Mouse (Mus musculus) urinary bladder, postnatal 36 days (tissue): ENCODE data around the gene Cby1.
"Not testable (repeated sequence)": the region's sequence is repeated elsewhere in the genome, so short reads cannot be mapped to it uniquely, and the experiment has no call there.

ENCODE experiments used
- DNase-seq, 2 experiments: peaks; one replicate each; pipeline ENCODE4 v3.0.0; 2022; ENCODE audit warnings: low spot score in 2 of 2, mixed read lengths in 1 of 2

Cby1 gene

GRCm38 (mm10) chr15:79658531-79659375, at the start of gene Cby1, which contains the start of gene Fam227a:
Gene Cby1 (plus strand): TSS chr15:79659199.
Gene Fam227a (minus strand): TSS chr15:79658956.
- DNase-seq: peak; percentile 95

DNA sequence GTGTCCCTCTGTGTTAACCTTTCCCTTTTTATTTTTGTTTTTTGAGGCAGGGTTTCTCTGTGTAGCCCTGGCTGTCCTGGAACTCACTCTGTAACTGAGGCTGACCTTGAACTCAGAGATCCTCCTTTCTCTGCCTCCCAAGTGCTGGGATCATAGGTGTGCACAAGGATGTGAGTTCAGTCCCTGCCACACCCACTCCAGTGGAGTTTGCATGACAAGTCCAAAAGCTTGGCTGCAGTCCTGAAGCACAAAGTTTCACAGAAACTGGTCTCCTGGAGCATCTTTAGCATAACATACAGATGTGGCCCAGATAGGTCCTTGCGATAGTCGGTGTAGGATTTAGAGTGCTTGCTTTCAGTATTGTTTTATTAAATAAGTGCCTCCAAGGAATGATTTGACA, 49.8 kb upstream of the Cby1 start:
- no peak for DNase-seq

DNA sequence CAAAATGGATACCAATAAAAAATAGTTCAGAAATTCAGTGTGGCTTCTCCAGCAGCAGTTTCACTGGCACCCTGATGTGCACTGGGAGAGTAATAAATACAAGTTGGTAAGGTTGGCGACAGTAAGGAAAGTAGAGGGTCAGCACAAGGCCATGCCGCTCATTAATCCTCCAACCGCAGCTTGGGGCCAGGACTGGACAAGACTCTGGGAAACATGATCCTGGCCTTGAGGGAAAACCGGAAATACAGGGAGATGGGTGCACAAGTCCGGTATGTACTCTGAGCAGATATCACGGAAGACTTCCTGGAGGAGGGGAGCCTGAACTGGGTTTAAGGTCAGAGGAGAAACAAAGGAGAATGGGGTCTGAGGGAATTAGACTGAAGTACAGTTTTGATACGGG, 43.5 kb upstream of the Cby1 start:
- no peak for DNase-seq

- DNase-seq: no peak
These were observed 42.3 kb upstream of the Cby1 start for GRCm38 (mm10) chr15:79616729-79617128.

DNA sequence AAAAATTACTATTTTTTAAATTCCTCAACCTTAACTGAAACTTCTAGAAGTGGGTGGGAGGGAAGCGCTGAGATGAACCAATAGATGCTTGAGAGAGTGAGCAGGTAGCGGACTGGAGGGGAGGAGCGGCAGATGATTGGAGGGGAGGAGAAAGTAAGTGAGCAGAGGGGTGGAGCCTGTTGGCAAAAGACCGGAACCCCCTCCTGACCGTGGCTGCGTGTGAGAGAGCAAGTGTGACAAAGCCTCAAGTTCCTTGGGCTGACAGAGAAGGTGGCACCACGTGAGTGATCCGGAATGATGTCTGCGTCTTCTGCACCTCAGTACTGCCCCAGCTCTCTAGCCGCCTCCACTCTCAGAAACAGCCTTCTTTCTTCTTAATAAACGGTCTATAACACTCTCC, 41.9 kb upstream of the Cby1 start:
- no peak for DNase-seq

DNA sequence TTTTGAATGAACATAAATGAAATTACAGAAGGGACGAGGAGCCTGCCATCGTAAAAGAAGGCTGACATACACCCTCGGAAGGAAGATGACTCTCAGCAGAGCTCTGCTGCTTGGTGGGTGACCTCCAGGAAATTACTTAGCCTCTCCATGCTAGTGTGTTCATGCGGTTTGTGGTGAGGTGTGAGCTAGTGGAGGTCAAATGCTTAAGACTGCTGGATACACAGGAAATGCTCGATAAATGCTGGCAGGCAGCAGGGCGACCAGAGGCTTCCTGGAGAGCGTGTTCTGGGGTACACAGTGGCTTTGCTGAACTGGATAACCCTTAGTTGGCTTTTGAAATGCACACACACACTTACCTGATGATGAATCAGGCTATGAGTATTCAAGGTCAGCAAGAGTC, 40.5 kb upstream of the Cby1 start:
- no peak for DNase-seq

DNA sequence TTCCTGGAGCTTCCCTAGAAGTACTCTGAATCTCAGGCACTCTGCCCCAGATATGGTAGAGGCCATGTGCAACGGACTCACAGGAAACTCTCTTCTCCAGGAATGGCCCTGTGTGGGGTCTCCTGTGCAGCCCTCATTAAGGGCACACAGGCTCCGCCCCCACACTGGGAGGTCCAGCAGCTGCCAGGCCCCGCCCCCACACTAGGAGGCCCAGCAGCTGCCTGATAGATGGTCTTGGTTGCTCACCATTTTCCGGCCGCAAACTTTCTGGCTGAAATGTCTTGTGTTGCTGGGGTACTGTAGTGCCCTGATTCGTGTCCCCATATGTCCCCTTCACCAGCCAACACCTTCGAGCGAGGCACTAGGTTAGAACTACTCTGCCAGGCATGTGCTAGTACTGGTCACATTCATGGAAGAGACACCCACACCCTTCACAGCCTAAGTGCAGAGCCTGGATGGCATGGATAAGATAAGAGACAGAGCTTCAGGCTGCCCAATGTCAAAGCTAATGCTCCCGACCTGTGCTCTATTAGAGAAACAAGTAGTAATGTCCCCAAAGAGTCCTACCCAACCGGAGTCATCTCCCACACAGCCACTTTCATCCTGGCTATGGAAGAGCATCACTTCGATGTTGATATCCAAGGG, 39.1 kb upstream of the Cby1 start:
- no peak for DNase-seq

GRCm38 (mm10) chr15:79630471-79630870, 28.5 kb upstream of the Cby1 start:
- DNase-seq: no peak

- no peak for DNase-seq
These were observed 17.7 kb upstream of the Cby1 start for GRCm38 (mm10) chr15:79641135-79641817.

GRCm38 (mm10) chr15:79645483-79645882, 13.5 kb upstream of the Cby1 start:
- no peak for DNase-seq

DNA sequence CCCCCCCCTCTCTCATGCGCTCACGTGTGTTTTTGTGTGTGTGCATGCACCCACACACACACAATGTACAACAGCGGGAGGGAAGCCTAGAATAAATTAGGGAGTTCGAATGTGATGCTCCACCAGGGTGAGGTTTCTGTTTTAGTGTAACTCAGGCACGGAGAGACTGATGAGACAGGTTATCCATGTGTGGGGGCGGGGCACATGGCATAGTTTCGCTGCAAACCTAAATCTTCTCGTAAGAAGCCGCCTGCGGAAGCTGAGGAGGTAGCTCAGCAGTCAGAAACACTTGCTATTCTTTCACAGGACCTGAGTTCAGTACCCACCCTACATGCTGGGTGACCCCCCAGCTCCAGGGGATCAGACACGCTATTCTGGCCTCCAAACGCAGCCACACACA, 10.9 kb upstream of the Cby1 start:
- no peak for DNase-seq

GRCm38 (mm10) chr15:79650569-79650968, 8.4 kb upstream of the Cby1 start:
- DNase-seq: no peak

DNA sequence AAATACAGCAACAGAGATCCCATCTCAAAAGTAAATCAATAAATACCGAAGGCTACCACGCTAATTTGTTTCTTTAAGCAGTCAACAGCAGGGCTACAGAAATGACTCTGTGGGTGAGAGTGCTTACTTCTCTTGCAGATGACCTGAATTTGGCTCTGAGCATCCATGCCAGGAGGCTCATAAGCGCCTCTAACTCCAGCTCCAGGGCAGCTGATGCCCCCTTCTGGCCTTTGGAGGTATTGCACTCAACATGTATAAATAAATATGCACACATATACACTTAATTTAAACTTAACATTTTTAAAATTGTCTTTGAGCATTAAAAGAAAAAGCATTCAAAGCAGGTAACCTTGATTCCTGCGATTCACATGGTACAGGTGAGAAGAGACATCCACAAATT, 7.5 kb upstream of the Cby1 start:
- no peak for DNase-seq

- DNase-seq: no peak
These were observed 2.5 kb upstream of the Cby1 start for GRCm38 (mm10) chr15:79656451-79656850.

DNA sequence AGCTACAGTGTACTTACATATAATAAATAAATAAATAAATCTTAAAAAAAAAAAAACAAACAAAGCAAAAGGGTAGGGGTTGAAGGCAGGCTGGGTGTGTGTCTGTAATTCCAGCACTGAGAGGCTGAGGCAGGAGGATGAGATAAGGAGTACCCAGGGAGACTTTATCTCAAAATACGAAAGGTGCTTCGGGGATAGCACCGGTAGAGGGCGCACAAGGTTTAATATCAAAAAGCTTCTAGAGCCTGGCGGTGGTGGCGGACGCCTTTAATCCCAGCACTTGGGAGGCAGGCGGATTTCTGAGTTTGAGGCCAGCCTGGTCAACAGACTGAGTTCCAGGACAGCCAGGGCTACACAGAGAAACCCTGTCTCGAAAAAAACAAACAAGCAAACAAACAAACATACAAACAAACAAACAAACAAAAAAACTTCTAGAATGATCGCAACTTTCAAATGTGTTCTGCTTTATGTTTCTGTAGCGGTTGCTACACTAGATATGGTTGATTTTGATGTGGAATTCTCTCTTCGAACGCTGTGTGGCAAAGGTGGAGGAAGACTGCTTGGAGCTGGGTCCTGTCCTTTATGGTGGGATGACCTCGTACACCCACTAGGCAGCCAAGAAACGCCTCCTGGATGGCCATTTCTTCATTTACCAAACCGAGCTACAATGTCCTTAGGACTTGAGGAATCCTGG, 1.0 kb upstream of the Cby1 start:
- DNase-seq: peak; percentile 67 to 83

- no peak for DNase-seq
These were observed 2.9 kb downstream of the Cby1 start for GRCm38 (mm10) chr15:79661852-79662251.

GRCm38 (mm10) chr15:79664666-79665065, 5.7 kb downstream of the Cby1 start:
- DNase-seq: no peak

DNA sequence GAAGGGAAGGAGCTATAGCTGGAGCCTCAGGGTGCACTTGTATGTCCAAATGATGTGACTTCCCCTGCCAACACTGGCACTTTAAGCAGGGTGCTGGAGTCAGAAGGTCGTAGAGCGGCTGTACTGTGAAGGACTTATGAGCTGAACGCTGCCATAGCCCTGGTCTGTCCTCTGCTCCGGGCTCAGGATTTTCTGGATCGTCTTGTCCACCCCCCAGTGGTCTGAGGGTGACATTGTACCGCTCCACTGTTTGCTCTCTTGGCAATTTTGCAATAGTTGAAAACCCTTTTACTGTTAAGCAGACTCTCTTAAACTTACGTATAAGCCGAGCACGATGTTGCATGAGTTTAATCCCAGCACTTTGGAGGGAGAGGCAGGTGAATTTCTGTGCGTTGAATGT, 10.2 kb downstream of the Cby1 start:
- DNase-seq: no peak

- peak; percentile 81 to 89 for DNase-seq
These were observed 11.4 kb downstream of the Cby1 start, which contains the start of gene Tomm22 for GRCm38 (mm10) chr15:79670249-79670971. Gene Tomm22 (plus strand): TSS chr15:79670861.

DNA sequence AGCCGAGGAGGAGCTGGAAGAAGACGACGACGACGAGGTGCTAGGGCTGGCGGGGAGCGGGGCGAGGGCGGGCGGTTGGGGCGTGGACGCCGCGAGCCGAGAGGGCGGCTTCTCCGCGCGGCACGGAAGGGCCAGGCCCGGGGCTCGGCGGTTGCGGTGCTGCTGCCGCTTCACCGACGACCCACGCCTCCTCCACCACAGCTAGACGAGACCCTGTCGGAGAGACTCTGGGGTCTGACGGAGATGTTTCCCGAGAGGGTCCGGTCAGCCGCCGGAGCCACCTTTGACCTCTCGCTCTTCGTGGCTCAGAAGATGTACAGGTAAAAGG, 11.9 kb downstream of the Cby1 start:
- no peak for DNase-seq

- not testable (repeated sequence) for DNase-seq
These were observed 12.9 kb downstream of the Cby1 start for GRCm38 (mm10) chr15:79671828-79672348.
